ENCODE assay signal across 17 mouse cellular contexts in the genomic region with DNA sequence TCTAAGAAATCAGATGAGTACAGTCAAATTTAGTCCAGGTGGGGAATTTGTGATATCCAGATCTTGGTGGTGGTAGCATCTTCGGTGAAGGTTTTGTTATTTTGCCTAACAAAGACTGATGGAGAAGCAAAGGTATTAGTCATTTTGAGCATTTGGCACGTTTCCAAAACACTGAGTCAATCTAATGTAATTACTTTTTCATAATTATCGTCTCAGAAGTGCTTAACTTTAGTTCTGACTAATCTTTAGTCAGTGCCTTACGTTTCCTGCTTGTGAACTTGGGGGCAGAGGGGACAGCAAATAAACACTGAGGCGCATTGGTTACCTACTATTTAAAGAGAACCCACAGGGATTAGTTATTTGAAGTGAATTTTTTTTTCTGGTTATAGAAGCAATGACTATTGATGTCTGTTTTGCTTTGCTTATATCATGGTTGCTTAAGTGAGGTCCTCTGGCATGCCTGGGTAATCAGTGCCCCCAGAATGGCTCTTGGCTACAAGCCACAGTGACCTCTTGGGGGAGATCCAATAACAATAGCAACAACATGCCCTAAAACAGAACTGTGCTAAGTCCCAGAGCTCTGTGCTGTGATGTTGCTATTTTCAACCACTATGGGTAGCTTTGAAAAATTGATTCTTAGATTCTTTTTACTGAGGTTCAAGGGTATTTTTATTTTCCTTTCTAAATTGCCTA.
DNase-seq lines count a peak whose midpoint lies in the region; ATAC-seq and TF ChIP-seq lines count a peak whose summit lies in the region.
"Had no signal": no experiment of that assay in that cellular context is flagged by ENCODE, and none has a peak within 500 bp of the region (broad histone marks: within the 10 kb centered on the region; RNA-seq: fewer than 3 reads in every experiment).

No protein-coding gene starts in this region.

- no peak for TF ChIP-seq POLR2A in kidney, adult 2 months (IDR thresholded peaks at IDR 0.05; ENCODE audit: low read depth, low read length)
- TF ChIP-seq POLR2A in embryonic fibroblast, embryonic 13.5 days (IDR thresholded peaks at IDR 0.05; ENCODE audit: low read depth, low read length): no peak

- no peak overlapping the region for H3K4me3 ChIP-seq in kidney, adult 2 months (ENCODE audit: insufficient read depth, low read depth, low read length)
- H3K4me3 ChIP-seq in embryonic fibroblast, embryonic 13.5 days (ENCODE audit: insufficient read depth, low read length): no peak overlapping the region
- H3K4me3 ChIP-seq: heart, embryonic 10.5 days; limb, embryonic 10.5 days; liver, embryonic 12.5 days; midbrain, embryonic 15.5 days; neural tube, embryonic 12.5 days had no signal

- peaks cover 2% of the 10 kb centered on the region; the same call in 1 of the 2 replicates for H3K4me1 ChIP-seq in kidney, adult 2 months (ENCODE audit: control insufficient read depth, insufficient read depth, low read length)
- H3K4me1 ChIP-seq in embryonic fibroblast, embryonic 13.5 days (ENCODE audit: control insufficient read depth, insufficient read depth, low read length): no peaks in the 10 kb centered on the region; the same call in 1 of the 2 replicates
- H3K4me1 ChIP-seq: heart, embryonic 10.5 days; liver, embryonic 12.5 days; midbrain, embryonic 15.5 days; neural tube, embryonic 12.5 days had no signal

- H3K27ac ChIP-seq in kidney, adult 2 months (ENCODE audit: insufficient read depth, low read depth, low read length): no peak overlapping the region
- peak overlapping the region; percentile 12; the same call in 1 of the 2 replicates for H3K27ac ChIP-seq in embryonic fibroblast, embryonic 13.5 days (ENCODE audit: insufficient read depth, low read length)
- H3K27ac ChIP-seq: heart, embryonic 10.5 days; limb, embryonic 10.5 days; liver, embryonic 12.5 days; midbrain, embryonic 15.5 days; neural tube, embryonic 12.5 days had no signal

- H3K36me3 ChIP-seq in kidney, adult 2 months (ENCODE audit: control insufficient read depth, insufficient read depth, low read length): no peaks in the 10 kb centered on the region
- H3K36me3 ChIP-seq: heart, embryonic 10.5 days; limb, embryonic 10.5 days; liver, embryonic 12.5 days; midbrain, embryonic 15.5 days; neural tube, embryonic 12.5 days had no signal

- TF ChIP-seq CTCF in kidney, adult 2 months (conservative IDR thresholded peaks at IDR 0.05; ENCODE audit: insufficient read depth, insufficient read length, low read depth, low read length): no peak
- no peak for TF ChIP-seq CTCF in embryonic fibroblast, embryonic 13.5 days (IDR thresholded peaks at IDR 0.05; ENCODE audit: borderline replicate concordance, insufficient read depth, low read length)

- 26% methylated on average over 5 of the region's 5 CpGs for WGBS in kidney, adult 2 months

- DNase-seq in heart, adult 18-20 months: peak; percentile 2
- DNase-seq in heart, postnatal 25 days (ENCODE audit: low spot score): no peak
- DNase-seq in kidney, adult 2 months: peak; percentile 27
- no peak for DNase-seq in kidney, postnatal 25 days
- peak; percentile 35 to 41 for DNase-seq in kidney, postnatal 4 days
- DNase-seq in thymus, adult 18-20 months: no peak
- DNase-seq: cerebellum, adult 11 months; forebrain, postnatal 0 days; right cerebral cortex, postnatal 25 days had no signal

- no peak for ATAC-seq in erythroblast, adult 5-6 weeks (replicated peaks; ENCODE audit: low FRiP score, poor library complexity, severe bottlenecking)
- ATAC-seq: forebrain, postnatal 0 days; hindbrain, embryonic 16.5 days; liver, embryonic 12.5 days; midbrain, embryonic 15.5 days had no signal

- H3K27me3 ChIP-seq in kidney, adult 2 months (replicated peaks; ENCODE audit: control insufficient read depth, insufficient read depth, low read length): no peaks in the 10 kb centered on the region
- H3K27me3 ChIP-seq: liver, embryonic 12.5 days had no signal

- intact Hi-C loops in heart, postnatal 25 days (cut with DNase I): no loop called here

Comparison
In these comparisons a context has a peak if more than half of its experiments do, and no peak if none do; other contexts are left out.
1. DNase-seq: peak in heart, adult 18-20 months (2 of 2), kidney, adult 2 months (single experiment) and kidney, postnatal 4 days (2 of 2); none in heart, postnatal 25 days (single experiment), kidney, postnatal 25 days (0 of 2) and thymus, adult 18-20 months (0 of 2).